Mouse (Mus musculus): ENCODE measurements around the gene Tprkb. TPM values are rescaled to one million over a fixed set of nuclear protein-coding genes. Genes with fewer than 3 reads are reported as not detected.
A peak's percentile ranks its signal among the peaks of the same experiment; 100 is the strongest.
"Not testable (repeated sequence)": the region's sequence is repeated elsewhere in the genome, so short reads cannot be mapped to it uniquely, and the experiment has no call there.

Gene Tprkb
- polyA plus RNA-seq, 1 experiment: 141 TPM

DNA sequence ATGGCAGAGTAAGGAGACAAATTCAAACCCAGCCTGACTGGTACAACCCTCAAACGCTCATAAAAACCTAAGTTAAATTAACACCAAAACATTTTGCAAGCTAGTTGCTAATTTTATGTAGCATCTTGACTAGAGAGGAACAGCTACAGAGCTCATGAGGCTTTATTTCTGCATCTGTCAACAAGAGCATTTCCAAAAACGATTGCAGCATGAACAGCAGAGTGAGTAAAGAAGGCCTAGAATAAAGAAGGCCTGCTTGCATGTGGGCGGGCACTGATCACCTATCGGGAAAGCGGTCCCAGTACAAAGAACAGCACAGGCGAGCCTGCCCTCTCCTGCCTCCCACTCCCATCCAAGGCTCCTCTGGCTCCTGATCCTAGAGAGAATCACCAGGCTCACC lies 36.9 kb downstream of the Tprkb start:
- Histone ChIP-seq H3K4me1 (ENCODE audit: control insufficient read depth, insufficient read depth, low read length) (no peaks in the 10 kb centered on the region), H3K27me3 (ENCODE audit: control insufficient read depth, insufficient read depth, low read length) (no peaks in the 10 kb centered on the region), H3K27ac (ENCODE audit: insufficient read depth, low read length) (no peak overlapping the region), H3K4me3 (replicated peaks; ENCODE audit: insufficient read depth, low read depth, low read length) (no peak overlapping the region)
- DNase-seq: no peak
- TF ChIP-seq CTCF (IDR thresholded peaks at IDR 0.05; ENCODE audit: borderline replicate concordance, insufficient read depth, low read depth, low read length) (no peak), POLR2A (IDR thresholded peaks at IDR 0.05; ENCODE audit: borderline replicate concordance, insufficient read depth, low read length) (no peak)
- WGBS: 89% methylated on average over 6 of the region's 6 CpGs

DNA sequence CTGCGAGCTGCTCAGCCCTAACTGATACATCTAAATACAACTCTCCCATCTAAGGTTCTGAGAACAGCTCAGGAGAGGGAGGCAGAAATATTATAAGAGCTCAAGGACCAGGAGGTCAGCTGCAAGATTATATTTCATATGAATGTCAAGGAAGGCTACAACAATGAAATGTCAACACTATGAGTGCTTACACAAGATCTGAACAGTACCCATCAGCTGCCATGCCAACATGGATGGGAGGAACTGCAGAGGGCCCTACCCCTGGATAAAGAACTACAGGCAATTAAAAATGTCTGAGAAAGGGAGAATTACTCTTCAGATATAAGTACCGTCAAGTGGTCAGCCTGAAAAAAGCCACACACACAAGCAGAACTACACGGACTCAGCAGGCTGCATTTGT lies 45.9 kb downstream of the Tprkb start:
- Histone ChIP-seq H3K4me3 (replicated peaks; ENCODE audit: insufficient read depth, low read depth, low read length) (no peak overlapping the region), H3K27me3 (ENCODE audit: control insufficient read depth, insufficient read depth, low read length) (no peaks in the 10 kb centered on the region), H3K4me1 (ENCODE audit: control insufficient read depth, insufficient read depth, low read length) (peaks cover 4% of the 10 kb centered on the region; the same call in 1 of the 2 replicates), H3K27ac (ENCODE audit: insufficient read depth, low read length) (no peak overlapping the region)
- TF ChIP-seq POLR2A (IDR thresholded peaks at IDR 0.05; ENCODE audit: borderline replicate concordance, insufficient read depth, low read length) (no peak), CTCF (IDR thresholded peaks at IDR 0.05; ENCODE audit: borderline replicate concordance, insufficient read depth, low read depth, low read length) (no peak)
- WGBS: 86% methylated on average over 3 of the region's 3 CpGs
- DNase-seq: no peak

DNA sequence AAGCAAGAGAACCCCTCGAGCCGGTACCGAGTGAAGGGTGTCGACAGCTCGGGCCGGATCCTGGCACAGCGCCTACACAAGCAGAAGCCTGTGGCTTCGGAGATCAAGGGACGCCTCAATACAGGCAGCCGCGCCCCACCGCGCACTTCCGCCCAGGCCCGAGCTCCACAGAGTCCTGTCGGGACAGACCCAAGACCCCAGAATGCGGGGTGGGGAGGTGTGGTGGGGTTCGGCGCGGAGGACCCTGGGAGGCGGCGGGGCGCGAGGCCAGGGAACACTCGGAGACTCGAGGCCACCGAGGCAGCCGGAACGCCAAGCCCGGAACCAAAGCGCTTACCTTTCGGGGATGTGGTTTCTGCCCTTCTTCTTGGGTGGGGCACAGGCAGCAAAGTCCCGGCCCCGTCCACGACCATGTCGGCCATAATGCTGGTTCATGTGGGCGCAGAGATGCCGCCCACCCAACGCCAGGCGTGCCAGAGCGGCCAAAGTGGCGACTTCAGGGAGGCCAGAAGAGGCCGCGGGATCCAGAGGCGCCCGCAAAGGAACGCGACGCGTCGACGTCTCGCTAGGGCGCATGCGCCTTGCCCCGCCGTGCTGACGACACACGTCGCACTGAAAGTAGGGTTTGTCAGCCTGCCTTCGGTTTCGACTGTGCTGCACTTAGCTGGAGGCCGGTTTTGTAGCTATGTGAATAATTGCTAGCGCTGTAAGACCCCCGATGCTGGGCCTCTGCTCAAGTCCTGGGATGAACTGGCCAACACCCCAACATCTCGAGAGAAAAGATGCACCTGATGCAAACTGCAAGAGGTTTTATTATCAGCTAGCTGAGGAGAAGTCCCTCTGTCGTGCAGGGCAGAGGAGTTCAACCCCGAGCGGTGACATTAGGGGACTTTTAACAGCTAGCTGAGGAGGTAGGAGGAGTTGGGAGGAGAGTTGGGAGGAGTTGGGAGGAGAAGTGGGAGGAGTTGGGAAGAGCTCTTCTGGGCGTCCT lies 49.7 kb downstream of the Tprkb start, which contains the start of gene Dusp11:
TSS of gene Dusp11 (minus strand) at position 567 of the 991 bp plus-strand sequence.
- Histone ChIP-seq H3K27me3 (ENCODE audit: control insufficient read depth, insufficient read depth, low read length) (no peaks in the 10 kb centered on the region), H3K4me1 (ENCODE audit: control insufficient read depth, insufficient read depth, low read length) (peaks cover 4% of the 10 kb centered on the region; the same call in 1 of the 2 replicates), H3K27ac (ENCODE audit: insufficient read depth, low read length) (peak within 1 kb of the TSS; percentile 85), H3K4me3 (replicated peaks; ENCODE audit: insufficient read depth, low read depth, low read length) (peak within 1 kb of the TSS; percentile 89)
- DNase-seq: peak; percentile 94 to 95
- under 1% methylated on average over 69 of the region's 70 CpGs for WGBS
- TF ChIP-seq CTCF (IDR thresholded peaks at IDR 0.05; ENCODE audit: borderline replicate concordance, insufficient read depth, low read depth, low read length) (no peak), POLR2A (IDR thresholded peaks at IDR 0.05; ENCODE audit: borderline replicate concordance, insufficient read depth, low read length) (peak; percentile 91)

DNA sequence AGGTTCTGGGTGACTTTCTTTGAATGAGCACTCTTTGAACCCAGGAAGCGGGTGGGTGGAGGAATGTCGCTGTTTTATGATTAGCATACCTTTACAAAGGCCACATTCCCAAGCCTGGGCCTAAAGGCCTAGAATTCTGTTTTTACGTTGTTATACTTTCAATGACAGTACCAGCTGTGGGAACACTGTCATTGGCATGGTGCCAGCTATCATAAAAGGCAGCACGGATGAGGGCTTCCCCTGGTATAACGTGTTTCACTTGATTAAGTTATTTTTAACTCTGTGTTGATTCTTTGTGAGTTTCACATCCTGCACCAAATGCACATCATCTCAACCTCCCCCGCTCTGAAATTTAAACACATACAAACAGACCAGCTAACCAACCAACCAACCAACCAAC lies 54.4 kb downstream of the Tprkb start:
- 48% methylated on average over 6 of the region's 6 CpGs for WGBS

DNA sequence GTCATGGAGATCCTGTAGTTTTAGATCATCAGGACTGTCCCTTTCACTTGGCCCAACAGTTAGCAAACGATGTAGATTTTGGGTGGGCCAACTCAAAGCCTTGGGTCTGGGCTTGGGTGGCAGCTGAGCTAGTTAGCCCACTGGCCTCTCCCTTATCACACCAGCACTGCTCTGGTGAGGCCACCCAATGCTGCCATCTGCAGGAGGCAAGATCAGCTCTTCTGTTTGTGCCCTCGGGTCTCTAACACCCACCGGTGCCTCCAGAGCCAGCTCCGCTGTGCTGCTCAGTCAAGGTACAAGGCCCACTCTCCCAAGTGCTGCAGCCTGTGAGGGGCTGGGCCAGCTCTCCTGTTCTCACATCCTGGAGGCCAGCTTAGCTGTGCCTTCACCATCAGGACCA lies 55.0 kb downstream of the Tprkb start:
- no peaks in the 10 kb centered on the region for H3K27me3 ChIP-seq (ENCODE audit: control insufficient read depth, insufficient read depth, low read length)
- H3K27ac ChIP-seq (ENCODE audit: insufficient read depth, low read length): no peak overlapping the region
- no peak overlapping the region for H3K4me3 ChIP-seq (replicated peaks; ENCODE audit: insufficient read depth, low read depth, low read length)
- H3K4me1 ChIP-seq (ENCODE audit: control insufficient read depth, insufficient read depth, low read length): no peaks in the 10 kb centered on the region
- TF ChIP-seq CTCF (IDR thresholded peaks at IDR 0.05; ENCODE audit: borderline replicate concordance, insufficient read depth, low read depth, low read length): no peak
- TF ChIP-seq POLR2A (IDR thresholded peaks at IDR 0.05; ENCODE audit: borderline replicate concordance, insufficient read depth, low read length): no peak
- WGBS: 70% methylated on average over 4 of the region's 4 CpGs
- DNase-seq: no peak

More for the DNA sequence above, 54.4 kb downstream of the Tprkb start:
- DNase-seq; H3K4me3 ChIP-seq (replicated peaks; ENCODE audit: insufficient read depth, low read depth, low read length); H3K4me1 ChIP-seq (ENCODE audit: control insufficient read depth, insufficient read depth, low read length); H3K27me3 ChIP-seq (ENCODE audit: control insufficient read depth, insufficient read depth, low read length); H3K27ac ChIP-seq (ENCODE audit: insufficient read depth, low read length): not testable (repeated sequence)

DNA sequence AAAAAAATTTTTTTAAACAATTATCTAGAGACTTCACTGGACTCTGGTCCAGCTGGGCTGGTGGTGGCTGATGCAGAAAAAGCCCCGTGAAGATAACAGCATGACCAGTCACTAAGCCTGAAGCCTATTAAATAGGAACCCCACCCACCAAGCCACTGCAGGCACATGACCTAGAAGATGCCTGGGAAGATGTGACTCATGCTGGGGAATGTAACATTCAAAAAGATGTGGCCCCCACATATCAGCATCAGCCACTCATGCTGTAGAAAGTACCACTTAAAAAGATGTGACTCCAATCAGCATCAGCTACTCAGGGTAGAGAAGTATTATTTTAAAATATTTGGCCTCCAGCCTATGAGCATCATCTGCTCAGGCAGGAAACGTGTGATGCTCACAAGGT lies 58.2 kb downstream of the Tprkb start:
- no peak overlapping the region for H3K4me3 ChIP-seq (replicated peaks; ENCODE audit: insufficient read depth, low read depth, low read length)
- H3K27me3 ChIP-seq (ENCODE audit: control insufficient read depth, insufficient read depth, low read length): no peaks in the 10 kb centered on the region
- no peak for DNase-seq
- WGBS: 51% methylated on average over 2 of the region's 2 CpGs
- no peak for TF ChIP-seq POLR2A (IDR thresholded peaks at IDR 0.05; ENCODE audit: borderline replicate concordance, insufficient read depth, low read length)
- no peak for TF ChIP-seq CTCF (IDR thresholded peaks at IDR 0.05; ENCODE audit: borderline replicate concordance, insufficient read depth, low read depth, low read length)
- no peak overlapping the region for H3K27ac ChIP-seq (ENCODE audit: insufficient read depth, low read length)
- peaks cover 7% of the 10 kb centered on the region for H3K4me1 ChIP-seq (ENCODE audit: control insufficient read depth, insufficient read depth, low read length)

DNA sequence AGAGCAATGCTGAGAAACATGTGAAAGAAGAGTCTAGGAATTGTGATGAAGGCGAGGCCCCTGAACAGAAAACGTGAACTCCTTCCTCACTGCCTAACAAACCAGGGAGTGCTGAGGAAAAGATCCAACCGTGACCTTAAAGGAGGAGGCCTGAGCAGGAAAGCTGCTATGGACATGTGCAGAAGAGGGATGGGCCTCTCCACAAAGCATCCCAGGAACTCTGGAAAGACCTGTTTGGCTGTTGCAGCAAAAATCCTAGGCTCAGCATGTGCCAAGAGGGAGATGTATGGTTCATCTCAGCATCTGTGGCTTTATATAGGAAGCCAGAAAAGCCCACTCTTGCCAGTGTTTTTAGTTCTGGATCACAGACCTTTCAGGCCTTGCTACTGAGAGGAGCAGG lies 61.0 kb downstream of the Tprkb start:
- peaks cover 7% of the 10 kb centered on the region for H3K4me1 ChIP-seq (ENCODE audit: control insufficient read depth, insufficient read depth, low read length)
- no peak for TF ChIP-seq CTCF (IDR thresholded peaks at IDR 0.05; ENCODE audit: borderline replicate concordance, insufficient read depth, low read depth, low read length)
- TF ChIP-seq POLR2A (IDR thresholded peaks at IDR 0.05; ENCODE audit: borderline replicate concordance, insufficient read depth, low read length): no peak
- 45% methylated on average over 3 of the region's 3 CpGs for WGBS

DNA sequence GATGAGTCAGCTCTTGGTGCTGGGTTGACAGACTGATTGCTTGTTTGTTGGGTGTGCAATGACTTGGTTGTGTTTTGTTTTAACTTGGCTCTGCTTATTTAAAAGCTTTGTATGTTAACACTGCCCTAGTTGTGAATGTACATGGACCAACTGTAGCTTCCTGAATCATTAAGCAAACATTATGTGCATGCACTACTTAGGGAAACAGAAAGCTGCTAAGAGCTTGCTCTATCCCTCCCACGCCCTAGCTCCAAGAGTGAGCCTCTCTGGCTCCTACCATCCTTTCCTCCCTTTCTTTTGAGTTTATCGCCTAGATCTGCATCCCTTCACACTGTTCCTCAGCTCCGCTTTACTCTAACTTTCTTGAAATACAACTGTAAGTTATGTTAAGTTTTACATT lies 61.7 kb downstream of the Tprkb start:
- H3K27me3 ChIP-seq (ENCODE audit: control insufficient read depth, insufficient read depth, low read length): no peaks in the 10 kb centered on the region
- peaks cover 7% of the 10 kb centered on the region for H3K4me1 ChIP-seq (ENCODE audit: control insufficient read depth, insufficient read depth, low read length)
- DNase-seq: no peak
- no peak overlapping the region for H3K27ac ChIP-seq (ENCODE audit: insufficient read depth, low read length)
- no peak overlapping the region for H3K4me3 ChIP-seq (replicated peaks; ENCODE audit: insufficient read depth, low read depth, low read length)
- WGBS: 84% methylated on average over 3 of the region's 3 CpGs
- TF ChIP-seq POLR2A (IDR thresholded peaks at IDR 0.05; ENCODE audit: borderline replicate concordance, insufficient read depth, low read length) (no peak), CTCF (IDR thresholded peaks at IDR 0.05; ENCODE audit: borderline replicate concordance, insufficient read depth, low read depth, low read length) (no peak)

More for the DNA sequence above, 61.0 kb downstream of the Tprkb start:
- Histone ChIP-seq H3K27me3 (ENCODE audit: control insufficient read depth, insufficient read depth, low read length) (no peaks in the 10 kb centered on the region), H3K4me3 (replicated peaks; ENCODE audit: insufficient read depth, low read depth, low read length) (no peak overlapping the region), H3K27ac (ENCODE audit: insufficient read depth, low read length) (no peak overlapping the region)
- DNase-seq: peak in 1 of 2 experiments; percentile 20

All from cerebellum, adult 2 months (tissue).